Mouse (Mus musculus) kidney, adult 11 months (tissue): ENCODE measurements around the gene Igsf3.

ENCODE experiments used
- DNase-seq: peaks from one replicate; pipeline ENCODE4 v3.0.0; 2022

Igsf3 gene

DNA sequence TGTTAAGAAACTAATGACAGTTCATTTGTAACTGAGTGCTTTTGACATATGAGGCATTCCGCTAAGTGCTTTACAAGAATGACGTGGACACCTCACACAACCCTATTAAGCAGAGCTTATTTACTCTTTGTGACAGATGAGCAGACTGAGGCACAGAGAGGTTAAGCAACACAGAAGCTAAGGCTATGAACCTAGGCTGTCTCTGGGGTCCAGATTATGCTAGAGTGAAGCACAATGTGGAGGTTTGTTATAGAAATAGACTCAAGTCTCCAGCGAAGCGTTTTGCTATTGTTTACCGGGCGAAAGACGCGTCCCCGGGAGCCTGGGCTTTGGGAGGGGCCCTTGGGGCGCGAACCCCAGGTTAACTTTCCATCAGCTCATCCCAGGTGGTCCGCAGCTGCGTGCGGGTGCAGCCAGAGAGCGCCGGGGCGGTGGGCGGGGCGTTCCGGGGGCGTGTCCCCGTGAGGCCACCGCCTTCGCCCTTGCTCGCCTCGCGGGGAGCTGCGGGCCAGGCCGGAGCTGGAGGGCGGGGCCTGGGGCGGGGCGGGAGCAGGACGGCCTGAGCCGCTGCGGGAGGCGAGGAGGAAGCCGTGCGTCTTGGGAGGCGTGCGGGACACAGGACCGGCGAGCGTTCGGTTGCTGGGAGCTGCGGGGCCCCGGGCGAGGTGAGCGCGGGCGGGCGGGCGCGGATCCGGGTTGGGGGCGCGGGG, at the start of gene Igsf3:
TSS of gene Igsf3 (plus strand) at position 546 of the 710 bp plus-strand sequence.
- peak; percentile 79 for DNase-seq

DNA sequence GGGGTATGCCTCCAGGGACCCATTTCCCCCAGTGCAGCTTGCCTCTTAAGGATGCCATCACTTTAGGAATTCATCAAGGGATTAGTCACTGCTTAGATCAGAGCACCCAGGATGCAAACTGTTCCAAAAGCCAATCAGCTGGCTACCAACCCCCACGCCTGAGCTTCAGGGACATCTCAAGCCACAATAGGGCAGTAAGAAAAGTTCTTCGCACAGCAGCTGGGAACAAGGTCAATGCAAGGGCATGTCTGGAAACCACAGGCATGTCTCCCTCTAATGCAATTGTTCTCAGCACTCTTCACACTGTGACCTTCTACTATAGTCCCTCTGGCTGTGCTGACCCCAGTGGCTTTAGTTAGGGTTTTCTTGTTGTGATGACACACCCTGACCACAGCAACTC, 49.6 kb upstream of the Igsf3 start:
- DNase-seq: no peak

- no peak for DNase-seq
These were observed 48.3 kb upstream of the Igsf3 start for GRCm38 (mm10) chr3:101328617-101329016.

GRCm38 (mm10) chr3:101343199-101343924, 33.5 kb upstream of the Igsf3 start:
- no peak for DNase-seq

DNA sequence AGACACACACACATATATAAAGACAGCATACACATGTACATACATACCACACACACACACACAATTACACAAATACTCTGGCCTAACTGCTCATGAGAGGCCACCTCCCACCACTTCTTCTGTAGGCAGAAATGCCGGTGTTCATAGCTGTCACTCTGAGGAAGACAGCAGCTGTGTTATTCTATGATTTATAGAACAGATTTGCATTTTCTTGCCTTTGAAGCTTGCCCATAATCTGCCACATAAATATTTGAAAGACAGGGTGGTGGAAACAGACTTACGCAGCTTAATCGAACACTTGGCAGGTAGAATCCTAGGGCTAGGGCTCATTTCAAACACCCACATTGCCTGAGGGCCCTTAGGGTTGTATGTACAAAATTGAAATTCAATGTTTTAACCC, 32.6 kb upstream of the Igsf3 start:
- DNase-seq: no peak

- DNase-seq: no peak
These were observed 31.6 kb upstream of the Igsf3 start for GRCm38 (mm10) chr3:101345299-101345698.

GRCm38 (mm10) chr3:101346806-101347205, 30.1 kb upstream of the Igsf3 start:
- no peak for DNase-seq

DNA sequence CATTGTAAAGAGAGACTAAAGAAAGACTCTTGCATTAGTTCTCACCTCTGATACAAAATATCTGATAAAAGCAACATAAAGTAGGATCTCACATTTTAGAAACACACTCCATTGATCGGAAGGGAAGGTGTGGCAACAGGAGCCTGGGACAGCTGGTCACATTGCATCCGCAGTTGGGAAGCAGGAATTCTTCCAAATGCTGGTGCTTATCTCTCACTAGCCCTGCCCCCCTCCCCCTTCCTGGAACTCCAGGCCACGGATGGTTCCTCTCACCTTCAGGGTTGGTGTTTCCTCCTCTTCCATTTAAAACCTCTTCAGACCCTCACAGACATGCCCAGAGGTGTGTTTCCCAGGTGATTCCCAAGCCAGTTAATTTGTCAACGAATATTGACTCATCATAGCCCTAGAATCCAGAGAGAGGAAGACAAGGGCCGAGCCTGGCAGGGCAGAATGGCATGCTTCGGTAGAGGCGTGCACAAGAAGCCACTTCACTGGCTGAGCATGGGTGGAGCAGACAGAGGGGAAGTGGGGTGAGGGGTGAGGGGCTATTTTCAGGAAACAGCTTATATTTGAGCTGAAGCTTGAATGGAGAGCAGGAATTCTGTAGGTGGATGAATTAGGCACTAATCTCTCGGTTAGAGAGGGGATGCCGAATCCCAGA, 28.3 kb upstream of the Igsf3 start:
- no peak for DNase-seq

DNA sequence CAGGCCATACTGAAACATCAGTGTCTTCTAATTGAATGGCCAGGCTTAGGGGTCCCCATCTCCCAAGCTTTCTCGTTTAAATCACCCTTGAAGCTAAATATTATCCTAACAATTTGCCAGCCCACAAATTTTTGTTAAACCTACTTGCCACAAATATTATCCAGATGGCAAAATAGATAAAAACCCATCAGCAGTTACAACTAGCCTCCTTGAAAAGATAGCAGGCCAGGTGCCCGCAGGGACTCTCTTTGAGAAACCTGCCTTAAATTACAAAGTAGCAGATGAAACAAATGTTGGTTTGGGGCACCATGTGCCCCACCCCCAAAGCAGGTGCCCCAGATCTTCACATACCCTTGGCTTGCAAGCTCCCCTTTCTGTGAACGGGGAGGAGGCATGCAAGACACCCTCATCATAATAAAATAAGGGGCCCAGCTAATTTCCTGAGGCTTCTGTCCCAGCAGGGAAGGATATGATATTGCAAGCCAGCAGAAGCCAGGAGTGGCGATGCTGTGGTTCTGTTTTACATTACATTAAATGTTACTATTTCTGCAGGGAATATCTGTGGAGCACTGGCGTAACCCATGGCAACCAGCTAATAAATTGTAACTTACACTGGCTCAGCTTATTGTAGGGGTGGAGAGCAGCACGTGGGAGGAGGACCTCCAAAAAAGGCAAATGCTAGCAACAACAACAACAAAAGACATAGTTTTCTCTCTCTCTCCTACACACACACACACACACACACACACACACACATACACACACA, 27.2 kb upstream of the Igsf3 start:
- no peak for DNase-seq

DNA sequence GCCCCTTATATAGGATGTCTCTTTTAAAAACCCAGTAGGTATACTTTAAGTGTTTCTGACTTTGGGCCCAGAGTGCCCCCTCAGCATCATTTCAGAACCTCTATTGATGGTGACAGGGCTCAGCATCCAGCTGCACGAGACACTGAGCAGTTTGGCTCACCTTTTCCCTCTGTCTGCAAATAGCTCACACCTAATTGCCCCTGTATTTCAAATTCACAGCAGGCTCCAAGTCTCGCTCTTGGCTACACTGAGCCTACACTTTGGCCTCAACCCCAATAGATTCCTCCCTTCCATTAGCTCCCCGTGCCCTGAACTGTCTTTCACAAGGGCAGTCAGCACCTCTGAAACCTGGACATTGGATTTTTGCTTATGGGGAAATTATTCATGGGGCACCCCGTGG, 26.5 kb upstream of the Igsf3 start:
- no peak for DNase-seq

- no peak for DNase-seq
These were observed 22.4 kb upstream of the Igsf3 start for GRCm38 (mm10) chr3:101354490-101354889.

DNA sequence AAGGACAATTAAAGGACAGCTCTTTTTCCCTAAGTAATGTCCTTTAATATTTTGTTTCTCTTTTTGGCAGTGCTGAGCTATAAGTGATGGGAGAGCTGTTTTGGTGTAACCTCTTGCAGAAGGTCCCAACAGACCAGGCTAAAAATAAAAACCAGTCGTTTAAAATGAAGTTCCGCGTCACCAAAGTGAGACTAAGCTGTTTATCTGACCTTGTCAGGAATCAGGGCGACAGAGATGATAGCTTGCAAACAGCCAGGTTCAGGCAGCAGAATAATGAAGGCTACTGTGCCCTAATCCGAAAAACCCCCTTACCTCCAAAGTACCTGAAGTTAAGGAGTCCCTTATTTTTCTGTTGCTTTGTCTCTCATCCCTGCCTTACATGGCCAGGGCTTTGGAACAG, 21.2 kb upstream of the Igsf3 start:
- DNase-seq: no peak

DNA sequence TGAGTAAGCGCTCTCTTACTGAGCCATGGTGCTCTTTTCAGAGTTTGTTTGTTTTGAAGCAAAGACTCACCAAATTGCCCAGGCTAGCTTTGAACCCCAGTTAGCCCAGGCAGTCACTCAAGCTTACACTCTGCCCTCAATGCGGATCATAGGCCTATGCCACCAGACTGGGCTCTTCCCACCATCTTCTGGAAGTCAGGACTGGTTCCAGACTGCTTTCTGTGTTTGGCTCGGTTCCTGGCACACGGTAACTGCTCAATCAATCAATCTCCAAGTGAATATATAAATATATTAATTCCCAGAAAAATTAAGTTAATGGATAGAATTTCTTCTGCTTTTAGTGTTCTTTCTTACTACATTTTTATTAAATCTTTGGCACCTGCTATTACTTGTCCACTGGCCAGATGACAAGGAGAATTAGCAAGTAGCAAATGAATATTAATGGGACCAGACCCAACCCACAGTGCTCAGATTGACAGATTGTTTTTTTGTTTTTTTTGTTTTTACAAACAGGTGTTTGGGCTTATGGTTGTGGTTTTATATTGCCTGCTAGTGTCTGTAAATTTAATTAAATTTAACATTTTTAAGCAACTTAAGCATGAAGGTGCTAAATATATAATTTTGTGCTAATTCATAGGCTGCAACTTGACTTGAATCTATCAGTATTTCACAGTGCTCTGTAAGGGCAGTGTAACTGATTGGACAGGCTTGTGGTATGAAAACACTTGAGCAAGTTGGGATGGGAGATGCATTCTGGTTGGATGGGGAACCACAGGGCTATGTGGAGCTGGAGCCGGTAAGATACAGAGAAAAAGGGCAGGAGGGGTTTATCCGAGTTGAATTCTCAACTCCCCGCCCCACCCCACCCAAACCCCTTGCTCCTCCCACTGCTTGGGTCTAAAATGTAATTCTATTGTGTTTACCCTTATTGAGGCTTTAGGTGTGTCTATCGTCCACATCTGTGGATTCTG, 20.0 kb upstream of the Igsf3 start:
- no peak for DNase-seq

GRCm38 (mm10) chr3:101360832-101361231, 16.1 kb upstream of the Igsf3 start:
- DNase-seq: no peak

GRCm38 (mm10) chr3:101362391-101362790, 14.5 kb upstream of the Igsf3 start:
- DNase-seq: no peak

GRCm38 (mm10) chr3:101363574-101363973, 13.3 kb upstream of the Igsf3 start:
- DNase-seq: no peak

- DNase-seq: no peak
These were observed 11.7 kb upstream of the Igsf3 start for GRCm38 (mm10) chr3:101365081-101365612.

- no peak for DNase-seq
These were observed 11.0 kb upstream of the Igsf3 start for GRCm38 (mm10) chr3:101365911-101366310.

- no peak for DNase-seq
These were observed 9.5 kb upstream of the Igsf3 start for GRCm38 (mm10) chr3:101367372-101367771.

DNA sequence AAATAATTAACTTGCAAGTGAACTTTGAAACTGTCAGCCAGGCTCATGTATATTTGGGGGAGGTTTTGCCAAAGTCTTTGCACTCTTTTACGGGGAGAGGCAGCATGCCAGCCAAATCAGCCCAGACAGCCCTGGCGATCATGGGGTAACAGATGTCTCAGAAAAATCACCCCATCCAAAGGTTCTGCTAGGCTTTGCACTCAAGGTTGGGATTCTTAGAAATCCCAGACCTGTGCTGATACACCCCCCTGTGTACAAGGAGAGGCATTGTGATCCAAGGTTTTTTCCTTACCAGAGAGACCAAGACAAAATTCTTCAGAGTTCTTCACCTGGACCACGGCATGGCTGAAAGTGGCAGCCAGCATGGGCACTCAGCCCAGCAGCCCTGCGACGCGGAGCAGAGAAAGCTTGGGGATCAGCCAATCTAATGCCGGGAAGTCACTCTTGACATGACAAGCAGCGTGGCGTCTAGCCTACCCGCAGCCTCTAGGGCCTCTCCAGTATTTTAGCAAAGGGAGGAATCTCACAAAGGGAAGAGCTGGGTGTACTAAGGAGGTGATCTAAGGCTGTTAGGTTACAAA, 7.5 kb upstream of the Igsf3 start:
- DNase-seq: peak; percentile 34

DNA sequence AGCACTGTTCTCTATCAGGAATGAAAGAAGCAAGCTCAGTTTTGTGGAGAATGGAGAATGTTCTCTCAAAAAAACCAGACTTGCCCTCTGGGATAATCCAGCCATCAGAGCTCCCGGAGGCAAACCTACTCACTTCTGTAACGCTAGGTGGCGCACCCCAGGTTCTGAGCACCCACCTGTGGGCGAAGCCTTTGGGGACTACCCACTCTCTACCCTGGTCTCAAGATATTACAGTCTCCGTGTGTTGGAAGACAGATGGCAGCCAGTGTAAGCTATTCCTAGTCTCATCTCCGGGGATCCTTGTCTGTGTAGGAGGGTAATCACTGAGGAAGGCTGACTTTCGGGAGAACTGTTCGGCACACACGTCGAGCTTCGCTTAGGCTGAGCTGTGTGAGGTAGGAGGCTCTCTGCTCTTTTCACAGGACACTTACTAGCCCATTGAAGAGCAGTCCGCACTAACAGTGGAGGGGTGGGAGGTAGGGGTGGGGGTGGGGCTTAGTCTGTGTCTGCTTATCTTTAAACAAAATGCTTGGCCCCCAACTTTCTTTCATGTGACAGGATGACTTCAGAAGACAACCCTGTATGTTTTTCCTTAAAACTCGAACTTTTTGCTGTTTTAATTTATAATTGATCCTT, 4.4 kb upstream of the Igsf3 start:
- DNase-seq: no peak
